Mouse (Mus musculus): Measurements from ENCODE around the gene Ube2ql1. TPM values are rescaled to one million over a fixed set of nuclear protein-coding genes. Genes with fewer than 3 reads are reported as not detected.

Gene Ube2ql1
- polyA plus RNA-seq, 1 experiment from 2014 or later: 0.39 TPM

GRCm38 (mm10) chr13:69739091-69739758 lies 464 bp downstream of the Ube2ql1 start:
- Histone ChIP-seq H3K4me1 (peaks cover 34% of the 10 kb centered on the region), H3K4me3 (peak overlapping the region; percentile 75), H3K36me3 (no peaks in the 10 kb centered on the region), H3K27me3 (ENCODE audit: low read depth, poor library complexity, severe bottlenecking) (peaks cover 74% of the 10 kb centered on the region), H3K9me3 (replicated peaks) (no peaks in the 10 kb centered on the region), H3K27ac (peak overlapping the region; percentile 72)
- peak; percentile 75 for DNase-seq (ENCODE audit: low spot score)
- WGBS: under 1% methylated on average over 78 of the region's 78 CpGs

GRCm38 (mm10) chr13:69738461-69738971 lies 1.2 kb downstream of the Ube2ql1 start:
- under 1% methylated on average over 40 of the region's 40 CpGs for WGBS
- H3K9me3 ChIP-seq (replicated peaks): no peaks in the 10 kb centered on the region
- H3K4me1 ChIP-seq: peaks cover 34% of the 10 kb centered on the region
- DNase-seq (ENCODE audit: low spot score): peak; percentile 70
- peaks cover 77% of the 10 kb centered on the region for H3K27me3 ChIP-seq (ENCODE audit: low read depth, poor library complexity, severe bottlenecking)
- no peak overlapping the region for H3K27ac ChIP-seq
- H3K4me3 ChIP-seq: peak overlapping the region; percentile 75
- no peaks in the 10 kb centered on the region for H3K36me3 ChIP-seq

- peaks cover 77% of the 10 kb centered on the region for H3K27me3 ChIP-seq (ENCODE audit: low read depth, poor library complexity, severe bottlenecking)
- WGBS: 12% methylated on average over 14 of the region's 19 CpGs
- H3K4me1 ChIP-seq: peaks cover 34% of the 10 kb centered on the region
These were observed 2.1 kb downstream of the Ube2ql1 start for GRCm38 (mm10) chr13:69737444-69738185.

GRCm38 (mm10) chr13:69732636-69733035 lies 7.1 kb downstream of the Ube2ql1 start:
- DNase-seq (ENCODE audit: low spot score): no peak
- Histone ChIP-seq H3K27me3 (ENCODE audit: low read depth, poor library complexity, severe bottlenecking) (peaks cover 37% of the 10 kb centered on the region), H3K36me3 (no peaks in the 10 kb centered on the region), H3K4me3 (no peak overlapping the region), H3K4me1 (peaks cover 3% of the 10 kb centered on the region), H3K27ac (no peak overlapping the region), H3K9me3 (replicated peaks) (no peaks in the 10 kb centered on the region)
- 89% methylated on average over 6 of the region's 6 CpGs for WGBS

More at GRCm38 (mm10) chr13:69737444-69738185, 2.1 kb downstream of the Ube2ql1 start:
- Histone ChIP-seq H3K4me3 (peak overlapping the region; percentile 75), H3K36me3 (no peaks in the 10 kb centered on the region), H3K27ac (no peak overlapping the region), H3K9me3 (replicated peaks) (no peaks in the 10 kb centered on the region)
- DNase-seq (ENCODE audit: low spot score): peak; percentile 40

GRCm38 (mm10) chr13:69725376-69725775 lies 14.3 kb downstream of the Ube2ql1 start:
- Histone ChIP-seq H3K27me3 (ENCODE audit: low read depth, poor library complexity, severe bottlenecking) (no peaks in the 10 kb centered on the region), H3K27ac (no peak overlapping the region), H3K4me1 (no peaks in the 10 kb centered on the region), H3K4me3 (no peak overlapping the region), H3K36me3 (no peaks in the 10 kb centered on the region), H3K9me3 (replicated peaks) (no peaks in the 10 kb centered on the region)
- DNase-seq (ENCODE audit: low spot score): no peak
- WGBS: 95% methylated on average over 3 of the region's 3 CpGs

- H3K27ac ChIP-seq: no peak overlapping the region
- no peak overlapping the region for H3K4me3 ChIP-seq
- H3K9me3 ChIP-seq (replicated peaks): no peaks in the 10 kb centered on the region
- WGBS: 16% methylated on average over 6 of the region's 6 CpGs
- no peak for DNase-seq (ENCODE audit: low spot score)
- no peaks in the 10 kb centered on the region for H3K27me3 ChIP-seq (ENCODE audit: low read depth, poor library complexity, severe bottlenecking)
- no peaks in the 10 kb centered on the region for H3K36me3 ChIP-seq
- peaks cover 13% of the 10 kb centered on the region for H3K4me1 ChIP-seq
These were observed 18.5 kb downstream of the Ube2ql1 start for GRCm38 (mm10) chr13:69721141-69721540.

- no peaks in the 10 kb centered on the region for H3K27me3 ChIP-seq (ENCODE audit: low read depth, poor library complexity, severe bottlenecking)
- 10% methylated on average over 11 of the region's 11 CpGs for WGBS
- no peak overlapping the region for H3K4me3 ChIP-seq
- no peaks in the 10 kb centered on the region for H3K9me3 ChIP-seq (replicated peaks)
- H3K4me1 ChIP-seq: peaks cover 13% of the 10 kb centered on the region
- no peak overlapping the region for H3K27ac ChIP-seq
- H3K36me3 ChIP-seq: no peaks in the 10 kb centered on the region
- DNase-seq (ENCODE audit: low spot score): peak; percentile 39
These were observed 21.7 kb downstream of the Ube2ql1 start for GRCm38 (mm10) chr13:69717860-69718598.

- 94% methylated on average over 7 of the region's 7 CpGs for WGBS
- no peak overlapping the region for H3K4me3 ChIP-seq
- no peak for DNase-seq (ENCODE audit: low spot score)
- no peaks in the 10 kb centered on the region for H3K36me3 ChIP-seq
- H3K4me1 ChIP-seq: no peaks in the 10 kb centered on the region
- peaks cover 12% of the 10 kb centered on the region for H3K27me3 ChIP-seq (ENCODE audit: low read depth, poor library complexity, severe bottlenecking)
- no peaks in the 10 kb centered on the region for H3K9me3 ChIP-seq (replicated peaks)
- H3K27ac ChIP-seq: no peak overlapping the region
These were observed 31.5 kb downstream of the Ube2ql1 start for GRCm38 (mm10) chr13:69708236-69708635.

GRCm38 (mm10) chr13:69707496-69707895 lies 32.2 kb downstream of the Ube2ql1 start:
- 93% methylated on average over 12 of the region's 12 CpGs for WGBS
- no peaks in the 10 kb centered on the region for H3K9me3 ChIP-seq (replicated peaks)
- H3K4me3 ChIP-seq: no peak overlapping the region
- no peak overlapping the region for H3K27ac ChIP-seq
- DNase-seq (ENCODE audit: low spot score): no peak
- H3K4me1 ChIP-seq: no peaks in the 10 kb centered on the region
- H3K36me3 ChIP-seq: no peaks in the 10 kb centered on the region
- peaks cover 18% of the 10 kb centered on the region for H3K27me3 ChIP-seq (ENCODE audit: low read depth, poor library complexity, severe bottlenecking)

- 64% methylated on average over 2 of the region's 2 CpGs for WGBS
- H3K9me3 ChIP-seq (replicated peaks): no peaks in the 10 kb centered on the region
- no peaks in the 10 kb centered on the region for H3K4me1 ChIP-seq
- peaks cover 18% of the 10 kb centered on the region for H3K27me3 ChIP-seq (ENCODE audit: low read depth, poor library complexity, severe bottlenecking)
- DNase-seq (ENCODE audit: low spot score): no peak
- H3K4me3 ChIP-seq: no peak overlapping the region
- H3K36me3 ChIP-seq: no peaks in the 10 kb centered on the region
- H3K27ac ChIP-seq: no peak overlapping the region
These were observed 32.8 kb downstream of the Ube2ql1 start for GRCm38 (mm10) chr13:69706919-69707318.

- H3K4me3 ChIP-seq: no peak overlapping the region
- H3K27me3 ChIP-seq (ENCODE audit: low read depth, poor library complexity, severe bottlenecking): peaks cover 18% of the 10 kb centered on the region
- H3K27ac ChIP-seq: no peak overlapping the region
- DNase-seq (ENCODE audit: low spot score): no peak
- 16% methylated on average over 11 of the region's 11 CpGs for WGBS
- H3K36me3 ChIP-seq: no peaks in the 10 kb centered on the region
- no peaks in the 10 kb centered on the region for H3K4me1 ChIP-seq
- no peaks in the 10 kb centered on the region for H3K9me3 ChIP-seq (replicated peaks)
These were observed 36.2 kb downstream of the Ube2ql1 start for GRCm38 (mm10) chr13:69703505-69703904.

- no peak overlapping the region for H3K27ac ChIP-seq
- H3K36me3 ChIP-seq: no peaks in the 10 kb centered on the region
- no peak for DNase-seq (ENCODE audit: low spot score)
- no peaks in the 10 kb centered on the region for H3K4me1 ChIP-seq
- no peaks in the 10 kb centered on the region for H3K9me3 ChIP-seq (replicated peaks)
- no peak overlapping the region for H3K4me3 ChIP-seq
- peaks cover 18% of the 10 kb centered on the region for H3K27me3 ChIP-seq (ENCODE audit: low read depth, poor library complexity, severe bottlenecking)
- 93% methylated on average over 4 of the region's 4 CpGs for WGBS
These were observed 38.3 kb downstream of the Ube2ql1 start for GRCm38 (mm10) chr13:69701397-69701796.

GRCm38 (mm10) chr13:69700827-69701226 lies 38.9 kb downstream of the Ube2ql1 start:
- Histone ChIP-seq H3K27me3 (ENCODE audit: low read depth, poor library complexity, severe bottlenecking) (peaks cover 18% of the 10 kb centered on the region), H3K27ac (no peak overlapping the region), H3K36me3 (no peaks in the 10 kb centered on the region), H3K4me1 (no peaks in the 10 kb centered on the region), H3K4me3 (no peak overlapping the region), H3K9me3 (replicated peaks) (no peaks in the 10 kb centered on the region)
- 54% methylated on average over 1 of the region's 1 CpGs for WGBS
- DNase-seq (ENCODE audit: low spot score): no peak

Data from limb, embryonic 10.5 days (tissue).